Mouse (Mus musculus): ENCODE data around the gene Nxph3. TPM values are rescaled to one million over a fixed set of nuclear protein-coding genes. Genes with fewer than 3 reads are reported as not detected.

Nxph3 gene
- 0.57 and 0.87 TPM in 2 replicates for polyA plus RNA-seq (2016; fragmentation: Nextera tagmentation; extraction: Ambion mirVana)

GRCm38 (mm10) chr11:95514298-95514861, at the start of gene Nxph3:
Nxph3 (minus strand) TSS chr11:95514570.
- 1% methylated on average over 52 of the region's 66 CpGs for WGBS
- peak; percentile 58 for ATAC-seq (ENCODE audit: low FRiP score)
- peak within 1 kb of the TSS; percentile 59 for H3K9ac ChIP-seq
- H3K27me3 ChIP-seq: peaks cover 77% of the 10 kb centered on the region
- no peaks in the 10 kb centered on the region for H3K9me3 ChIP-seq
- H3K4me1 ChIP-seq: peaks cover 55% of the 10 kb centered on the region
- H3K36me3 ChIP-seq (replicated peaks): no peaks in the 10 kb centered on the region
- H3K4me2 ChIP-seq: peak within 1 kb of the TSS; percentile 91
- H3K27ac ChIP-seq: no peak within 1 kb of the TSS
- H3K4me3 ChIP-seq (replicated peaks): peak within 1 kb of the TSS; percentile 51

DNA sequence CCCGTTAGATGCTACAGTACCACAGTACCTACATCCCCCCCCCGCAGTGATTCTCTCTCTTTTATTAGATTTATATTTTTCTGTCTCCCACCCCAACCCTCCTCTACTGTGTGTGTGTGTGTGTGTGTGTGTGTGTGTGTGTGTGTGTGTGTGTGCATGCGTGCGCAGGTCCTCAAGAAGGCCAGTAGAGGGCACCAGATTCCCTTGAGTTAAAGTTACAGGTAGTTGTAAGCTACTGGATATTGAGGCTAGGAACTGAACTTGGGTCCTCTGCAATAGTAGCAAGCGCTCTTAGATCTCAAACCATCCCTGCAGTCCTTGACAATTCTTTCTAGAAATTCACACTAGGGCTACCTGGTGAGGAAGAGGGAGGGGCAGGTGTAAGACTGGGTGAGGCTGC, 49.5 kb upstream of the Nxph3 start:
- no peak overlapping the region for H3K4me2 ChIP-seq
- no peaks in the 10 kb centered on the region for H3K36me3 ChIP-seq (replicated peaks)
- 94% methylated on average over 5 of the region's 5 CpGs for WGBS
- no peaks in the 10 kb centered on the region for H3K9me3 ChIP-seq
- 0 out of 2 replicates have a peak, but pooled peaks cover 10% of the 10 kb centered on the region for H3K27me3 ChIP-seq
- ATAC-seq (ENCODE audit: low FRiP score): no peak
- no peak overlapping the region for H3K27ac ChIP-seq
- H3K9ac ChIP-seq: no peak overlapping the region; the same call in 1 of the 2 replicates
- H3K4me3 ChIP-seq (replicated peaks): no peak overlapping the region
- H3K4me1 ChIP-seq: no peaks in the 10 kb centered on the region

DNA sequence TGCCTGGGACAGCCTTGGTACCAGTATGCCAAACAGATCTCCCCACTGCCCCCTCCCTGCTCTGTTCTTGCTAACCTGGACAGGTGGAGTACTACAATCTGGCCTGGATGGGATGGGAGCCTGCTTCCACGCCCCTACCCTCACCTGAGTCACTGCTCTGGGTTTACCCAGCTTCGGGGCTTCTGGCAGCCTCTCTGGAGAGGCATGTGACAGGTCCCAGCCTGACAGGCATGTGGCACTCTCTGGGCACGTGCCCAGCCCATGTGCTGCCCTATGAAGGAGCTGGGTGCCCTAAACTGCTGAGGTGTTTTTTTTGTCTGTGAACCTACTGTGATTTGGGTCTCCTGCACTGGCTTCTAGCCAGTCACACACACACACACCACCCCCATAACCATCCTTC, 46.4 kb upstream of the Nxph3 start:
- H3K9ac ChIP-seq: no peak overlapping the region
- no peak overlapping the region for H3K27ac ChIP-seq
- ATAC-seq (ENCODE audit: low FRiP score): no peak
- no peak overlapping the region for H3K4me3 ChIP-seq (replicated peaks)
- H3K4me1 ChIP-seq: no peaks in the 10 kb centered on the region
- H3K27me3 ChIP-seq: 0 out of 2 replicates have a peak, but pooled peaks cover 8% of the 10 kb centered on the region
- H3K9me3 ChIP-seq: no peaks in the 10 kb centered on the region
- WGBS: 53% methylated on average over 3 of the region's 3 CpGs
- no peak overlapping the region for H3K4me2 ChIP-seq
- no peaks in the 10 kb centered on the region for H3K36me3 ChIP-seq (replicated peaks)

GRCm38 (mm10) chr11:95559761-95560160, 45.4 kb upstream of the Nxph3 start:
- Histone ChIP-seq H3K36me3 (replicated peaks) (no peaks in the 10 kb centered on the region), H3K9ac (no peak overlapping the region)
- 64% methylated on average over 2 of the region's 2 CpGs for WGBS

GRCm38 (mm10) chr11:95557719-95558118, 43.3 kb upstream of the Nxph3 start:
- H3K4me2 ChIP-seq: no peak overlapping the region
- H3K27me3 ChIP-seq: 0 out of 2 replicates have a peak, but pooled peaks cover 8% of the 10 kb centered on the region
- no peaks in the 10 kb centered on the region for H3K4me1 ChIP-seq
- WGBS: 23% methylated on average over 6 of the region's 6 CpGs
- no peaks in the 10 kb centered on the region for H3K36me3 ChIP-seq (replicated peaks)
- H3K27ac ChIP-seq: no peak overlapping the region
- H3K4me3 ChIP-seq (replicated peaks): no peak overlapping the region
- no peak for ATAC-seq (ENCODE audit: low FRiP score)
- H3K9me3 ChIP-seq: no peaks in the 10 kb centered on the region
- no peak overlapping the region for H3K9ac ChIP-seq

More at GRCm38 (mm10) chr11:95559761-95560160, 45.4 kb upstream of the Nxph3 start:
- no peak for ATAC-seq (ENCODE audit: low FRiP score)
- Histone ChIP-seq H3K9me3 (no peaks in the 10 kb centered on the region), H3K4me3 (replicated peaks) (no peak overlapping the region), H3K4me1 (no peaks in the 10 kb centered on the region), H3K27me3 (0 out of 2 replicates have a peak, but pooled peaks cover 8% of the 10 kb centered on the region), H3K4me2 (no peak overlapping the region), H3K27ac (no peak overlapping the region)

- Histone ChIP-seq H3K4me3 (replicated peaks) (no peak overlapping the region), H3K9me3 (no peaks in the 10 kb centered on the region), H3K27ac (no peak overlapping the region), H3K4me2 (no peak overlapping the region), H3K9ac (no peak overlapping the region), H3K36me3 (replicated peaks) (no peaks in the 10 kb centered on the region), H3K27me3 (0 out of 2 replicates have a peak, but pooled peaks cover 8% of the 10 kb centered on the region), H3K4me1 (no peaks in the 10 kb centered on the region)
- WGBS: 73% methylated on average over 6 of the region's 6 CpGs
- ATAC-seq (ENCODE audit: low FRiP score): no peak
Observed at GRCm38 (mm10) chr11:95557032-95557431, 42.7 kb upstream of the Nxph3 start.

- Histone ChIP-seq H3K9me3 (no peaks in the 10 kb centered on the region), H3K27ac (no peak overlapping the region), H3K4me2 (no peak overlapping the region), H3K4me1 (no peaks in the 10 kb centered on the region), H3K9ac (no peak overlapping the region), H3K36me3 (replicated peaks) (no peaks in the 10 kb centered on the region), H3K27me3 (0 out of 2 replicates have a peak, but pooled peaks cover 3% of the 10 kb centered on the region), H3K4me3 (replicated peaks) (no peak overlapping the region)
- ATAC-seq (ENCODE audit: low FRiP score): no peak
- WGBS: 61% methylated on average over 8 of the region's 8 CpGs
Observed at GRCm38 (mm10) chr11:95555279-95555678, 40.9 kb upstream of the Nxph3 start.

- no peak for ATAC-seq (ENCODE audit: low FRiP score)
- H3K4me1 ChIP-seq: no peaks in the 10 kb centered on the region
- no peaks in the 10 kb centered on the region for H3K27me3 ChIP-seq
- 83% methylated on average over 12 of the region's 12 CpGs for WGBS
- no peaks in the 10 kb centered on the region for H3K9me3 ChIP-seq
- no peak overlapping the region for H3K4me2 ChIP-seq
- H3K4me3 ChIP-seq (replicated peaks): no peak overlapping the region
- no peak overlapping the region for H3K27ac ChIP-seq
- no peaks in the 10 kb centered on the region for H3K36me3 ChIP-seq (replicated peaks)
- H3K9ac ChIP-seq: no peak overlapping the region
Observed at GRCm38 (mm10) chr11:95550301-95551021, 36.1 kb upstream of the Nxph3 start.

GRCm38 (mm10) chr11:95546021-95546782, 31.8 kb upstream of the Nxph3 start:
- ATAC-seq (ENCODE audit: low FRiP score): no peak
- 73% methylated on average over 10 of the region's 10 CpGs for WGBS
- no peaks in the 10 kb centered on the region for H3K9me3 ChIP-seq
- no peaks in the 10 kb centered on the region for H3K36me3 ChIP-seq (replicated peaks)
- no peak overlapping the region for H3K27ac ChIP-seq
- no peaks in the 10 kb centered on the region for H3K4me1 ChIP-seq
- no peak overlapping the region for H3K4me2 ChIP-seq
- H3K9ac ChIP-seq: no peak overlapping the region
- H3K27me3 ChIP-seq: no peaks in the 10 kb centered on the region
- H3K4me3 ChIP-seq (replicated peaks): no peak overlapping the region

DNA sequence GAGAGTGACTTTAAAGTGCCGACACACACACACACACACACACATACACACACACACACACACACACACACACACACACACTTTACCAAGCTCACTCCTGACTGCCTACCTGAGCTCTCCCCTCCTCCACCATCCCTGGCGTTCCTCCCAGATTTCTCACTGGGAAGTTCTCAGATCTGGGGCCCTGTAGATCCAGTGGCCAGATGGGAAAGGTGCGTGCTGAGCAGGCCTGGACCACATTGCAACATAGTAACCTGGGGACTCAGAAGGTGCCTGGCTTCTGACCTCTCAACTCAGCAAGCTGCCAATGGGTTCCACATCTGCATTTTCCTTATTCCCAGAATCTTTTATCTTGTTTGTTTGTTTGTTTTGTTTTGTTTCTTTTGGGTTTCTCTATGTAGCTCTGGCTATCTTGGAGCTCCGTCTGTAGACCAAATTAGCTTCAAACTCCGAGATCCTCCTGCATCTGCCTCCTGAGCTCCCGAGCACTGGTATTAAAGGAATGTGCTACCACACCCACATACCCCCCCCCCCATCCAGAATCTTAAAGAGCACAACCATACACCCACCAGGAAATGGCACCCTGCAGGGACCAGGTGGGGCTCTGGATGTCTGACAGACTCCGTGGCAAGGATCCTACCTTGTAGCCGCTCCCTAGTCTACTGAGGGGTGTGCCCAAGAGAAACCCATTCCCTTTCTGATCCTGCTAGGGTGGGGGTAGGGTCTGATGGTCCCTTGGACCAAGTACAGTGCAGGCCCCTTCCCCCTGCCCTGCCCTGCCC, 30.4 kb upstream of the Nxph3 start:
- no peak for ATAC-seq (ENCODE audit: low FRiP score)
- Histone ChIP-seq H3K9me3 (no peaks in the 10 kb centered on the region), H3K4me3 (replicated peaks) (no peak overlapping the region), H3K27ac (no peak overlapping the region), H3K36me3 (replicated peaks) (no peaks in the 10 kb centered on the region), H3K4me2 (no peak overlapping the region), H3K9ac (no peak overlapping the region), H3K27me3 (no peaks in the 10 kb centered on the region; the same call in 1 of the 2 replicates), H3K4me1 (no peaks in the 10 kb centered on the region; the same call in 1 of the 2 replicates)
- WGBS: 86% methylated on average over 7 of the region's 8 CpGs

DNA sequence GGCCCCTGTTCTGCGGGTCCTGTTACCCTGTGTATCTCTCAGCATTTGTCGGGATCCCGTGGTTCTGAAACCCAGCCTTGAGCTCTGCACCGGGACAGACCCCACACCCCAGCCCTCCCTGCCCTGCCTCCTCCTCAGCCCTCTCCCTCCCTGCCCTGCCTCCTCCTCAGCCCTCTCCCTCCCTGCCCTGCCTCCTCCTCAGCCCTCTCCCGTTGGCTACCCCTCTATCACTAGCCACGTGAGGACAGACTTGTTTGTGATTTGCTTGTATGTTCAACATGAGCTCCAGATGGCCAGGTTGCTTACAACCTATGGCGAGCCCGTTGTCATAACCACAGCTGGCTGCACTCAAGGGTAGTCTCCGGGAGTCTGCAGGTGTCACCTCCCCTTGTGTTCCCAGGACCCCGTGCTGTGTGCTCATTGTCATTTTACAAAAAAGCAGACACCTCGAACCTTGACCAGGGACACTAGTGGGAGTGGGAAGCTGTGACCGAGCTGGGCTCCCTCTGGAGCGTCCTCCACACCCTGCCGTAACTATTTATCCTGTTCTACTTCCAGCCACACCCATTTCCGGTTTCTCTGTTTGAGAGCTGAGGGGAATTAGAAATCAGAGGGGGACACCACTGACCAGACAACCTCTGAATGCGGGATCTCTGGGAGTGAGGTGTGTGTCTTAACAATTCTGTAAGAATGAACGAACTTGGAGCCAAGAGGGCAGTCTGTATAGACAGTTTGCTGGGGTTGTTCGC, 26.4 kb upstream of the Nxph3 start:
- WGBS: 39% methylated on average over 18 of the region's 18 CpGs
- Histone ChIP-seq H3K4me3 (replicated peaks) (no peak overlapping the region), H3K27ac (no peak overlapping the region), H3K9ac (no peak overlapping the region), H3K9me3 (no peaks in the 10 kb centered on the region), H3K36me3 (replicated peaks) (no peaks in the 10 kb centered on the region), H3K4me2 (peak overlapping the region; percentile 19; the same call in 1 of the 2 replicates), H3K4me1 (peaks cover 7% of the 10 kb centered on the region), H3K27me3 (peaks cover 5% of the 10 kb centered on the region; the same call in 1 of the 2 replicates)
- no peak for ATAC-seq (ENCODE audit: low FRiP score)

Data from forebrain, embryonic 12.5 days (tissue).